In the genomic region with DNA sequence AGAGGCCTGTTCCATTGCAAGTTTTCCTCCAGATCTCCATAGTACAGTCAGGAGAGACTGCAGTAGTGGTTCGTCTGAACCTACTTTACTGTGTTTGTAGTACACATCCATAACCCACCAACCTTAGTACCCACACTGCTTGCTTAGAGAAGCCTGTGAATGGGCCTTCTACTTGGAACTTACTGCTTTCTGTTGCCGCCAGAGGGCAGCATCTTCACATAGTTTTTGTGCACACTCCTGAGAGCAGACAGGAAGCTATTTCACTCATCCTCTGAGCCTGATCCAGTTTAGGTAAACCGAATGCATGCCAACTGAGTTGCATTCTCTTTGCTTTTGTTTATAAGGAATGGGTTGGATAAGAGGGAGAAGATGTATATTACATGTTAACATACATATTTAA, we compare ENCODE assay signal across 8 mouse cellular contexts.
A peak's percentile ranks its signal among the peaks of the same experiment; 100 is the strongest.
DNase-seq lines count a peak whose midpoint lies in the region; ATAC-seq and TF ChIP-seq lines count a peak whose summit lies in the region.

No protein-coding gene starts in this region.

- 7% methylated on average over 3 of the region's 3 CpGs for whole genome bisulfite sequencing in heart, adult 2 months
- 20% methylated on average over 3 of the region's 3 CpGs for WGBS in heart, embryonic 12.5 days
- WGBS in hindbrain, embryonic 16.5 days: 13% methylated on average over 3 of the region's 3 CpGs
- 9% methylated on average over 3 of the region's 3 CpGs for WGBS in midbrain, embryonic 16.5 days

- H3K27ac ChIP-seq in heart, adult 2 months: no peak overlapping the region
- H3K27ac ChIP-seq in heart, embryonic 12.5 days (ENCODE audit: poor library complexity, severe bottlenecking): no peak overlapping the region
- H3K27ac ChIP-seq in hindbrain, embryonic 16.5 days (ENCODE audit: low read depth, low read length): no peak overlapping the region
- H3K27ac ChIP-seq in midbrain, embryonic 16.5 days (ENCODE audit: low read length): no peak overlapping the region

- no peaks in the 10 kb centered on the region for H3K79me2 ChIP-seq in heart, adult 2 months (replicated peaks; ENCODE audit: control insufficient read depth, insufficient read depth, low read length)

- H3K9me3 ChIP-seq in heart, embryonic 12.5 days (replicated peaks): no peaks in the 10 kb centered on the region
- H3K9me3 ChIP-seq in hindbrain, embryonic 16.5 days (ENCODE audit: control insufficient read depth, low read length): no peaks in the 10 kb centered on the region
- H3K9me3 ChIP-seq in midbrain, embryonic 16.5 days (replicated peaks; ENCODE audit: control insufficient read depth, low read length, poor library complexity, severe bottlenecking): no peaks in the 10 kb centered on the region

- intact Hi-C loops in heart, adult 2 months (cut with DNase I): loop anchor here (1.0 to 10.0 kb wide), 6 partner anchors 160 to 1013 kb away; no protein-coding TSS in a partner anchor
- intact Hi-C loops in left cerebral cortex, postnatal 14 days (cut with DNase I): loop anchor here (1.0 to 10.0 kb wide), 4 partner anchors 159 to 722 kb away; no protein-coding TSS in a partner anchor

- TF ChIP-seq CTCF in heart, adult 2 months (IDR thresholded peaks at IDR 0.05): peak; percentile 91

- H3K9ac ChIP-seq in heart, adult 2 months (ENCODE audit: low read depth, low read length): no peak overlapping the region
- no peak overlapping the region for H3K9ac ChIP-seq in heart, embryonic 12.5 days
- H3K9ac ChIP-seq in hindbrain, embryonic 16.5 days (ENCODE audit: low read depth, low read length): no peak overlapping the region
- H3K9ac ChIP-seq in midbrain, embryonic 16.5 days (ENCODE audit: low read depth, low read length): no peak overlapping the region

- no peak for TF ChIP-seq POLR2A in heart, adult 2 months (IDR thresholded peaks at IDR 0.05; ENCODE audit: insufficient read depth, low read depth, low read length)

- H3K4me1 ChIP-seq in heart, adult 2 months (ENCODE audit: control insufficient read depth, insufficient read depth, low read length): peaks cover 3% of the 10 kb centered on the region; the same call in 1 of the 2 replicates
- H3K4me1 ChIP-seq in heart, embryonic 12.5 days (replicated peaks): peaks cover 3% of the 10 kb centered on the region
- H3K4me1 ChIP-seq in hindbrain, embryonic 16.5 days (ENCODE audit: control insufficient read depth, insufficient read depth, low read depth, low read length): peaks cover 3% of the 10 kb centered on the region; the same call in 1 of the 2 replicates
- peaks cover 5% of the 10 kb centered on the region; the same call in 1 of the 2 replicates for H3K4me1 ChIP-seq in midbrain, embryonic 16.5 days (ENCODE audit: control insufficient read depth, insufficient read depth, low read length)

- no peak for ATAC-seq in heart, embryonic 12.5 days (ENCODE audit: insufficient number of reproducible peaks, low FRiP score)
- ATAC-seq in frontal cortex, adult (ENCODE audit: low TSS enrichment): peak; percentile 87
- peak; percentile 87 for ATAC-seq in hindbrain, embryonic 16.5 days
- peak; percentile 93 for ATAC-seq in midbrain, embryonic 16.5 days

- no peaks in the 10 kb centered on the region for H3K27me3 ChIP-seq in heart, adult 2 months (ENCODE audit: control insufficient read depth, insufficient read depth, low read length)
- no peaks in the 10 kb centered on the region for H3K27me3 ChIP-seq in heart, embryonic 12.5 days (replicated peaks)
- H3K27me3 ChIP-seq in hindbrain, embryonic 16.5 days (replicated peaks; ENCODE audit: control insufficient read depth, insufficient read depth, low read length): no peaks in the 10 kb centered on the region
- no peaks in the 10 kb centered on the region for H3K27me3 ChIP-seq in midbrain, embryonic 16.5 days (ENCODE audit: control insufficient read depth, insufficient read depth, low read depth, low read length)

- 0 out of 2 replicates have a peak, but pooled peaks have one; percentile 43 for TF ChIP-seq EP300 in heart, adult 2 months (IDR thresholded peaks at IDR 0.05; ENCODE audit: insufficient read depth, low read depth, low read length)

- H3K36me3 ChIP-seq in heart, adult 2 months (ENCODE audit: control insufficient read depth, insufficient read depth, low read length): no peaks in the 10 kb centered on the region; the same call in 1 of the 2 replicates
- no peaks in the 10 kb centered on the region for H3K36me3 ChIP-seq in heart, embryonic 12.5 days
- H3K36me3 ChIP-seq in hindbrain, embryonic 16.5 days (ENCODE audit: control insufficient read depth, insufficient read depth, low read length): no peaks in the 10 kb centered on the region
- H3K36me3 ChIP-seq in midbrain, embryonic 16.5 days (ENCODE audit: control insufficient read depth, insufficient read depth, low read length): no peaks in the 10 kb centered on the region

- peak; percentile 71 to 80 for DNase-seq in heart, adult 2 months
- peak; percentile 64 for DNase-seq in cerebellum, adult 11-12 months
- DNase-seq in left cerebral cortex, postnatal 14 days (ENCODE audit: low spot score in 2 of 2): peak; percentile 89 to 95
- peak; percentile 34 to 61 for DNase-seq in spleen, postnatal 14 days (ENCODE audit: low spot score in 2 of 2)

- H3K4me3 ChIP-seq in heart, adult 2 months: no peak overlapping the region
- H3K4me3 ChIP-seq in heart, embryonic 12.5 days: no peak overlapping the region
- H3K4me3 ChIP-seq in hindbrain, embryonic 16.5 days (ENCODE audit: low read length): no peak overlapping the region
- no peak overlapping the region for H3K4me3 ChIP-seq in midbrain, embryonic 16.5 days (ENCODE audit: low read depth, low read length)

- no peak overlapping the region for H3K4me2 ChIP-seq in heart, embryonic 12.5 days
- no peak overlapping the region for H3K4me2 ChIP-seq in hindbrain, embryonic 16.5 days (ENCODE audit: low read length)
- H3K4me2 ChIP-seq in midbrain, embryonic 16.5 days (ENCODE audit: low read length): no peak overlapping the region
